Mouse (Mus musculus): Measurements from ENCODE around the gene Ccdc40.
A peak's percentile ranks its signal among the peaks of the same experiment; 100 is the strongest.

Gene Ccdc40

GRCm38 (mm10) chr11:119207986-119208385 is 20.4 kb upstream of the Ccdc40 start:
- peak; percentile 52 for DNase-seq (ENCODE audit: extremely low read depth, insufficient read length, low spot score)

DNA sequence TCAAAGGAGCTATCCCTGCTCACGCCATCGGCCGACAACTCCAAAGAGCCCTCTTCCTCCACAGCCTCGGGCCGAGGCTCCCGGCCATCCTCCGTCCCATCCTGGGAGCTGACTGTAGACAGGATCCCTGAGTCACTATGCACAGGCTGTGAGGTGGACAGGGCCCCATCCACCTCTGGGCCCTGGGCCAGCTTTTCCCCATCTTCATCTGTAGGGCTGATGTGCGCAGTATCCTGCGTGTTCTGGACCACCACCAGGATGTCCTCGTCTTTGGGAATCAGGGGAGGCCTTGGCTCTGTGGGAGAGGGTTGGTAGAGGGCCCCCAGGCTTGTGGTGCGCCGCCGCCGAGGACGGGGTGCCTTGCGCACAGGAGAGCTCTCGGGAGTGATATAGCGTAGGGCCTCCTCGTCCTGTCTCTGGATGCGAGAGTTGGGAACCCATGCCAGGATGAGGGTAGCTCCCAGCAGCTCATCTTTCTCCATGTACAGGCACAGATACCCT is 19.5 kb upstream of the Ccdc40 start:
- DNase-seq (ENCODE audit: extremely low read depth, insufficient read length, low spot score) = no peak

GRCm38 (mm10) chr11:119209371-119210025 is 18.9 kb upstream of the Ccdc40 start:
- peak; percentile 64 for DNase-seq (ENCODE audit: extremely low read depth, insufficient read length, low spot score)

GRCm38 (mm10) chr11:119210321-119211100 is 17.9 kb upstream of the Ccdc40 start:
- DNase-seq (ENCODE audit: extremely low read depth, insufficient read length, low spot score) = peak; percentile 78

- DNase-seq (ENCODE audit: extremely low read depth, insufficient read length, low spot score) = no peak
These were observed 16.6 kb upstream of the Ccdc40 start for GRCm38 (mm10) chr11:119211604-119212309.

- no peak for DNase-seq (ENCODE audit: extremely low read depth, insufficient read length, low spot score)
These were observed 15.0 kb upstream of the Ccdc40 start for GRCm38 (mm10) chr11:119213166-119213885.

GRCm38 (mm10) chr11:119215038-119215904 is 13.1 kb upstream of the Ccdc40 start:
- peak; percentile 83 for DNase-seq (ENCODE audit: extremely low read depth, insufficient read length, low spot score)

- peak; percentile 64 for DNase-seq (ENCODE audit: extremely low read depth, insufficient read length, low spot score)
These were observed 12.4 kb upstream of the Ccdc40 start for GRCm38 (mm10) chr11:119215905-119216507.

- no peak for DNase-seq (ENCODE audit: extremely low read depth, insufficient read length, low spot score)
These were observed 10.5 kb upstream of the Ccdc40 start for GRCm38 (mm10) chr11:119217861-119218260.

DNA sequence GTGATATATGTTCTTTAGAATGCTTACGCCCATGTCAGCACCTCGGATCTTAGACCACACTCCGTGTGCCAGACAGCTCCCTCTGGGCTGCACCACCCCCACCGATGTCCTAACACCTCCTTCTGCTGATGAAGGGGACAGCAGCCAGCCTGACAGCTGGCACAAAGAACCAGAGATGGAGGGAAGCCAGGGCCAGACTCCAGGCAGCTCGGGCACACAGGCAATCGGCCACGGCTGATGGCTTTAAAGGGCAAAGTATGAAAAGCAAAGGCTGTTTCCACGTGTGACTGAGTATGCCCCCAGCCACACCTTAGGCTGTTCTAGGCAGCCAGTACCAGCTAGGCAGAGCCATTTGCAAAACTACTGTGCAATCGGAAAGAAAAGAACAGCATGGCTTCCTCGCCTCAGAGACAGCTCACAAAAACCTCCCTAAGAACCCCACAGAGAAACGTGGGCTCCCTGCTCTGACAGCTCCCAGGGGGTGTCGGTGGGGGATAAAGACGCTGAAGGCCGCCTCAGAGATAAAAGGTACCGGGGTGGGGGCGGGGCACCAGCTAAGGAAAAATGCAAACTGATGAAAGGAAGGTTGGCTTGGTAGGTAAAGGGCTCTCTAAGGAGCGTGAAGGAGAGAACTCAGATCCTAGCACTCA is 8.4 kb upstream of the Ccdc40 start:
- DNase-seq (ENCODE audit: extremely low read depth, insufficient read length, low spot score) = no peak

DNA sequence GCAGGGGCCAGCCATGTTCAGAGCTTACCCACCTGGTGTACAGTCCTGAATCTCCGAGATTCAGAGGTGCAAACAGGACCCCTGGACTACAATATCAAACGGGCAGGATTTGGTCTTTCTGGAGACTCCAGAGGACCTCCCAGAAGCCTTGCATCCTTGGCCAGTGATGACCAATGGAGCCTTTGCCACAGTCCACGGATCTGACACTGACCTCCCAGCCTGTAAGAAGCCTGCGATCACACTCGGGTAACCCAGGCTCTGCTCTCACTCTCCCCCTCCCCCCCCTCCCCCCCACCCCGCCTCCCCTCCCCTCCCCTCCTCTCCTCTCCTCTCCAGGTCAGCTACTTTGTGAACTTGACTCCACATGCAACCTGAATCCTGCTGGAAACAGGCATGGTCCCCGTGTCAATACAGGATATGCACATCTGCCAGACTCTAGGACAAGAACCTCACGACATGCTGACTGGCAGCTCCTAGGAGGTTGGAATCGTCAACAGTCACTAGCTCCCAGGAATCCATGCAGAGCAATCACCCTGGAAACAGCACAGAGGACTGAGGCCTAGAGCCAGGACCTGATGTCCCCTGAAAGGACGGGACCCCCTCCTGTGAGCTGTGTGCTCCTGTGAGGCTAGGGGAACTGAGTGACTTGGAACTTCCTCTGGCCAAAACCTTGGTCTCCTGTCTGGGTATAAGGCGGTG is 6.4 kb upstream of the Ccdc40 start:
- DNase-seq (ENCODE audit: extremely low read depth, insufficient read length, low spot score) = no peak

DNA sequence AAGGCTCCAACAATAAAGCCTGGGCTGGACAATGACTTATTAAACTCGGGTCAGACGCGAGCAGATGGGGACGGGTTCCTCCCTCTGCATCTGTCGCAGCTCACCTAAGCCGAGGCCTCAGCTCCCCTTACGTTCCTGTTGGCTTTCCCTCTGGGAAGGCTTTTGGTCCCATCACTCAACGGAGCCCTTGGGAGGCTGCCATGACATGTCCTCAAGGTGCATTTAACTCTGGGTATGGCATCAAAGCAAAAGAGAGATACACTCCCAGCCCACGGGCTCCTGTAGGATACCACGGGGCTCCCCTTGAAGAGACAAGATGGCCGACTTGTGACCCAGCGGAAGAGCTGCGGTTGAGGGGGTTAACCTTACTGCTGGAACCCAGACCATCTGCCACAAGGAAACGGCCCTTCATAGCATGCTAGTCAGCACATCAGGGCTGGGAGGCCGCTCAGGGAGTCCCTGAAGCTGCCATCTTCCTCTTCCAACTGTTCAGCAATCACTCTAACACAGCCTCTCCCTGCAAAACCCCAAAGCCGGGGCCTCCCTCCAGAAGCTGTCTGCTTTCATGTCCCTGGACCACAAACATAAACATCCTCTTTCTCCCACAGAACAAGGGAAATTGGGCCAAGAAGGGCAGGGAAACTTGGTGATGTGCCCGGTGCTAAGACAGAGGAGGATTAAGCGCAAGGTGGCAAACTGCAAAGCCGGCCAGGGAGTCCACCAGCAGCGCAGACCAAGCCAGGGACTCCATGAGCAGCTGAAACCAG is 5.1 kb upstream of the Ccdc40 start:
- peak; percentile 70 for DNase-seq (ENCODE audit: extremely low read depth, insufficient read length, low spot score)

GRCm38 (mm10) chr11:119224926-119225325 is 3.4 kb upstream of the Ccdc40 start:
- no peak for DNase-seq (ENCODE audit: extremely low read depth, insufficient read length, low spot score)

- DNase-seq (ENCODE audit: extremely low read depth, insufficient read length, low spot score) = no peak
These were observed 2.7 kb upstream of the Ccdc40 start for GRCm38 (mm10) chr11:119225634-119226033.

DNA sequence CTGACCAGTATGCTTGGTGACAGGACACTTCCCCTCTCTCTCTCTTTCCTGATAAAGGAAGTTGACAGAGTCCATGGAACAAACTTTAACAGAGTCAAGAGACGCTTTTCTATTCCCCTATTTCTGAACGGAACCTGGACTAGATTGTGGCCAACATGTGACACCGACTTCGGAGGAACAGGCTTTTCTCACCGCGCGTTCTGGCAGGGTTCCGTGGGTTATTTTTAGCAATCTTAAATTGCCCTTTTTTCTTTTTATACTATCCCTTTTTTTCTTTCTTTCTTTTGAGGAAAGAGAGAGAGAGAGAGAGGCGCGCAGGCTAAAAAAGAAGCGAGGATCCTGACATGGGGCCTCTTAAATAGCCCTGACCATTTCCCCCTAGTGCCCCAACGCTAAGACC is 781 bp upstream of the Ccdc40 start:
- no peak for DNase-seq (ENCODE audit: extremely low read depth, insufficient read length, low spot score)

- no peak for DNase-seq (ENCODE audit: extremely low read depth, insufficient read length, low spot score)
These were observed 664 bp downstream of the Ccdc40 start for GRCm38 (mm10) chr11:119228846-119229626.

- DNase-seq (ENCODE audit: extremely low read depth, insufficient read length, low spot score) = no peak
These were observed 6.4 kb downstream of the Ccdc40 start for GRCm38 (mm10) chr11:119234770-119235169.

Data from 3134 (cell line).